Mouse (Mus musculus) liver, embryonic 14.5 days (tissue): ENCODE results near the gene Lcn10.

Source experiments
- CTCF ChIP-seq: IDR thresholded peaks from 2 replicates; pipeline ENCODE4 v1.5.1; 2016; ENCODE audit warnings: antibody characterized with exemption, low read depth, control low read depth
- EP300 ChIP-seq: IDR thresholded peaks from 2 replicates; pipeline ENCODE4 v1.6.1; 2016; ENCODE audit warnings: antibody characterized with exemption, low read depth

DNA sequence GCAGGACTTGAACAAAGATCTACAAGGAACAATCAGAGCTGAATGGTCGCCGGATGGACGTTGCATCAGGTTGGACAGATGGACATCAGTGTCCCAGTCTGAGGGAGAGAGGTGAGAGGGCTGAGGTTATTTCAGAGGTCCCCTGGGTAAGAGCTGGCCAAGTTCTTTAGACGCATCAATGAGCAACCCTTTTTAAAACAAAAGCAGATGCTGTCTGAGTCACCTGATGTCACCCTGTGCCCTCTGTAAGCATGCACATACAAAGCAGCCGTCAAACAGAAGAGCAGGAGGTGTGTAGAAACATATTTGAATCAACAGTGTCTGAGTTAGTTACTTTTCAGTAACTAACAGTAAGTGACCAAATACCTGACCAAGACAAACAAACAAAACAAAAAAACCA is 18.4 kb upstream of the Lcn10 start:
- no peak for TF ChIP-seq CTCF
- no peak for TF ChIP-seq EP300
